Mouse (Mus musculus) liver, adult (tissue): ENCODE data around the gene Phf14.

Source experiments
- GATA4 ChIP-seq: IDR thresholded peaks from 2 replicates; pipeline ENCODE4 v1.6.1; 2014; ENCODE audit warnings: mild to moderate bottlenecking, low read length; ENCODE audit not compliant: insufficient replicate concordance

The Phf14 gene

GRCm38 (mm10) chr6:12116926-12117818, 209.6 kb downstream of the Phf14 start:
- no peak for TF ChIP-seq GATA4

- TF ChIP-seq GATA4, result no peak
Observed at GRCm38 (mm10) chr6:12117819-12118570, 210.4 kb downstream of the Phf14 start.

- no peak for TF ChIP-seq GATA4
Observed at GRCm38 (mm10) chr6:12122759-12123158, 215.2 kb downstream of the Phf14 start.

- no peak for TF ChIP-seq GATA4
Observed at GRCm38 (mm10) chr6:12125031-12125803, 217.6 kb downstream of the Phf14 start.

- TF ChIP-seq GATA4, result no peak
Observed at GRCm38 (mm10) chr6:12127287-12127686, 219.7 kb downstream of the Phf14 start.
